Comparison of ENCODE assay signal across 10 mouse cellular contexts in genomic region chr5:118026343-118026742, GRCm38 (mm10). TPM values are rescaled to one million over a fixed set of nuclear protein-coding genes. Genes with fewer than 3 reads are reported as not detected.
DNase-seq lines count a peak whose midpoint lies in the region; ATAC-seq and TF ChIP-seq lines count a peak whose summit lies in the region.
"Had no signal": no experiment of that assay in that cellular context is flagged by ENCODE, and none has a peak within 500 bp of the region (broad histone marks: within the 10 kb centered on the region; RNA-seq: fewer than 3 reads in every experiment).

No protein-coding gene starts in this region.

- WGBS in heart, embryonic 11.5 days (ENCODE audit: insufficient replicate concordance) = 1% methylated on average over 13 of the region's 13 CpGs
- 3% methylated on average over 13 of the region's 13 CpGs for WGBS in lung, embryonic 14.5 days
- WGBS in hindbrain, embryonic 11.5 days = under 1% methylated on average over 13 of the region's 13 CpGs
- 3% methylated on average over 13 of the region's 13 CpGs for WGBS in limb, embryonic 15.5 days

- H3K36me3 ChIP-seq in heart, embryonic 11.5 days (ENCODE audit: control insufficient read depth, insufficient read depth, low read length) = no peaks in the 10 kb centered on the region
- H3K36me3 ChIP-seq in lung, embryonic 14.5 days (ENCODE audit: insufficient read depth) = no peaks in the 10 kb centered on the region
- no peaks in the 10 kb centered on the region for H3K36me3 ChIP-seq in hindbrain, embryonic 11.5 days (ENCODE audit: control insufficient read depth, insufficient read depth, low read length)
- no peaks in the 10 kb centered on the region for H3K36me3 ChIP-seq in limb, embryonic 15.5 days
- H3K36me3 ChIP-seq: embryonic facial prominence, embryonic 15.5 days had no signal

- ATAC-seq in heart, embryonic 11.5 days (replicated peaks; ENCODE audit: insufficient number of reproducible peaks, low FRiP score, low TSS enrichment) = no peak
- no peak for ATAC-seq in lung, embryonic 14.5 days (ENCODE audit: insufficient read depth)
- ATAC-seq in hindbrain, embryonic 11.5 days (ENCODE audit: low FRiP score) = no peak
- ATAC-seq in limb, embryonic 15.5 days (ENCODE audit: insufficient number of reproducible peaks, low FRiP score, low TSS enrichment, low read depth) = no peak

- peak overlapping the region; percentile 98 for H3K4me2 ChIP-seq in heart, embryonic 11.5 days
- H3K4me2 ChIP-seq in lung, embryonic 14.5 days = peak overlapping the region; percentile 99; the same call in 1 of the 2 replicates
- H3K4me2 ChIP-seq in hindbrain, embryonic 11.5 days (replicated peaks; ENCODE audit: low read depth, low read length) = no peak overlapping the region
- 0 out of 2 replicates have a peak overlapping the region, but pooled peaks have one; percentile 100 for H3K4me2 ChIP-seq in limb, embryonic 15.5 days

- peaks cover 47% of the 10 kb centered on the region for H3K4me1 ChIP-seq in heart, embryonic 11.5 days (ENCODE audit: control insufficient read depth, insufficient read depth, low read length)
- peaks cover 3% of the 10 kb centered on the region; the same call in 1 of the 2 replicates for H3K4me1 ChIP-seq in lung, embryonic 14.5 days (ENCODE audit: insufficient read depth)
- peaks cover 14% of the 10 kb centered on the region for H3K4me1 ChIP-seq in hindbrain, embryonic 11.5 days (replicated peaks; ENCODE audit: control insufficient read depth, insufficient read depth, low read length)
- H3K4me1 ChIP-seq in limb, embryonic 15.5 days = peaks cover 42% of the 10 kb centered on the region

- H3K27ac ChIP-seq in heart, embryonic 11.5 days (ENCODE audit: low read depth, low read length) = no peak overlapping the region
- no peak overlapping the region for H3K27ac ChIP-seq in lung, embryonic 14.5 days (ENCODE audit: low read depth)
- H3K27ac ChIP-seq in hindbrain, embryonic 11.5 days (ENCODE audit: low read depth, low read length) = no peak overlapping the region
- no peak overlapping the region for H3K27ac ChIP-seq in limb, embryonic 15.5 days
- H3K27ac ChIP-seq: embryonic facial prominence, embryonic 15.5 days had no signal

- DNase-seq in heart, postnatal 14 days = no peak
- DNase-seq in lung, embryonic 14.5 days = no peak
- no peak for DNase-seq in lung, adult 18-20 months
- DNase-seq in hindbrain, embryonic 11.5 days (ENCODE audit: low spot score) = peak; percentile 37
- no peak for DNase-seq in spleen, adult 12 weeks (ENCODE audit: low spot score)
- no peak for DNase-seq in spleen, postnatal 4 days (ENCODE audit: low spot score in 2 of 2)
- DNase-seq: left cerebral cortex, postnatal 4 days had no signal

- TF ChIP-seq CTCF in lung, embryonic 14.5 days (IDR thresholded peaks at IDR 0.05; ENCODE audit: low read depth) = no peak

- H3K9ac ChIP-seq in heart, embryonic 11.5 days (ENCODE audit: low read depth, low read length) = no peak overlapping the region; the same call in 1 of the 2 replicates
- no peak overlapping the region for H3K9ac ChIP-seq in lung, embryonic 14.5 days
- no peak overlapping the region for H3K9ac ChIP-seq in hindbrain, embryonic 11.5 days (ENCODE audit: low read depth, low read length)
- no peak overlapping the region for H3K9ac ChIP-seq in limb, embryonic 15.5 days
- H3K9ac ChIP-seq: embryonic facial prominence, embryonic 15.5 days had no signal

- H3K4me3 ChIP-seq in heart, embryonic 11.5 days (ENCODE audit: low read depth, low read length) = peak overlapping the region; percentile 75
- H3K4me3 ChIP-seq in lung, embryonic 14.5 days (ENCODE audit: low read depth, low read length) = no peak overlapping the region
- H3K4me3 ChIP-seq in hindbrain, embryonic 11.5 days (ENCODE audit: low read depth, low read length) = no peak overlapping the region
- H3K4me3 ChIP-seq in limb, embryonic 15.5 days = no peak overlapping the region

- intact Hi-C loops in heart, postnatal 14 days (cut with DNase I) = loop anchor here (5.0 kb wide), 1 partner anchor 41 kb away; no protein-coding TSS in a partner anchor

- H3K27me3 ChIP-seq in heart, embryonic 11.5 days (ENCODE audit: control insufficient read depth, insufficient read depth, low read length) = peaks cover 52% of the 10 kb centered on the region
- H3K27me3 ChIP-seq in lung, embryonic 14.5 days (ENCODE audit: insufficient read depth, low read length) = peaks cover 51% of the 10 kb centered on the region
- H3K27me3 ChIP-seq in hindbrain, embryonic 11.5 days (ENCODE audit: control insufficient read depth, insufficient read depth, low read length) = peaks cover 48% of the 10 kb centered on the region
- H3K27me3 ChIP-seq in limb, embryonic 15.5 days = peaks cover 62% of the 10 kb centered on the region

- H3K9me3 ChIP-seq in heart, embryonic 11.5 days (replicated peaks; ENCODE audit: control insufficient read depth, low read length) = no peaks in the 10 kb centered on the region
- no peaks in the 10 kb centered on the region for H3K9me3 ChIP-seq in lung, embryonic 14.5 days (ENCODE audit: low read depth, low read length)
- H3K9me3 ChIP-seq in hindbrain, embryonic 11.5 days (ENCODE audit: control insufficient read depth, low read length) = no peaks in the 10 kb centered on the region
- no peaks in the 10 kb centered on the region for H3K9me3 ChIP-seq in limb, embryonic 15.5 days
- H3K9me3 ChIP-seq: embryonic facial prominence, embryonic 15.5 days had no signal

RNA-seq across cellular contexts. Expression of gene Tesc, which starts 1.2 kb away (rescaled TPM):
- 17.9 and 21.3 TPM in 2 replicates for polyA plus RNA-seq in heart, embryonic 11.5 days (2014; fragmentation: Nextera tagmentation; extraction: Ambion mirVana)
- total RNA-seq in heart, postnatal 14 days (2021) = 100 to 1,000 TPM; 164 to 168 TPM
- polyA plus RNA-seq in lung, embryonic 14.5 days (2014; fragmentation: Nextera tagmentation; extraction: Ambion mirVana) = 5.3 and 5.6 TPM in 2 replicates
- polyA plus RNA-seq in hindbrain, embryonic 11.5 days (2014; fragmentation: Nextera tagmentation; extraction: Ambion mirVana) = 0.63 and 1.4 TPM in 2 replicates
- 25.9 and 27.2 TPM in 2 replicates for polyA plus RNA-seq in limb, embryonic 15.5 days (2015; fragmentation: Nextera tagmentation; extraction: Ambion mirVana)

RNA-seq across cellular contexts. Expression of gene Fbxo21, which starts 49.8 kb away (rescaled TPM):
- polyA plus RNA-seq in heart, embryonic 11.5 days (2014; fragmentation: Nextera tagmentation; extraction: Ambion mirVana) = 46.2 and 52.8 TPM in 2 replicates
- total RNA-seq in heart, postnatal 14 days (2021) = 10 to 100 TPM; 40.4 to 41.3 TPM
- 61.5 and 64.3 TPM in 2 replicates for polyA plus RNA-seq in lung, embryonic 14.5 days (2014; fragmentation: Nextera tagmentation; extraction: Ambion mirVana)
- 80.2 and 93.6 TPM in 2 replicates for polyA plus RNA-seq in hindbrain, embryonic 11.5 days (2014; fragmentation: Nextera tagmentation; extraction: Ambion mirVana)
- polyA plus RNA-seq in limb, embryonic 15.5 days (2015; fragmentation: Nextera tagmentation; extraction: Ambion mirVana) = 48.5 and 49.2 TPM in 2 replicates
